Mouse (Mus musculus) liver, adult 2 months (tissue): ENCODE measurements at regions not wholly inside any gene's neighbourhood (a gene's known extent, or its start where the extent isn't known, plus 50 kb on each side); places are given as distances from the start of the nearest gene placed in this dataset.

Source experiments
- DNase-seq: peaks from one replicate; pipeline ENCODE4 v3.0.0-alpha.2; 2011; ENCODE audit warnings: low read depth, low spot score; ENCODE audit errors: extremely low read depth
- H3K27ac ChIP-seq: fragments of 200-500 bp; replicated peaks from 2 replicates; pipeline ENCODE4 v1.5.1; 2012; ENCODE audit warnings: low read depth, mild to moderate bottlenecking, control low read depth, inconsistent platforms, low read length; ENCODE audit not compliant: insufficient read depth
- H3K27me3 ChIP-seq: fragments of 200-500 bp; 2 replicates; pipeline ENCODE4 v1.6.1; 2012; ENCODE audit warnings: mild to moderate bottlenecking, moderate library complexity, low read length, inconsistent platforms; ENCODE audit not compliant: control insufficient read depth, insufficient read depth
- H3K36me3 ChIP-seq: fragments of 200-500 bp; 2 replicates; pipeline ENCODE4 v1.6.1; 2012; ENCODE audit warnings: low read length, inconsistent platforms; ENCODE audit not compliant: control insufficient read depth, insufficient read depth
- H3K4me1 ChIP-seq: fragments of 200-500 bp; 2 replicates; pipeline ENCODE4 v1.6.1; 2011; ENCODE audit warnings: low read length; ENCODE audit not compliant: control insufficient read depth, insufficient read depth
- H3K4me3 ChIP-seq: fragments of 200-500 bp; 2 replicates; pipeline ENCODE4 v1.5.1; 2011; ENCODE audit warnings: low read depth, mild to moderate bottlenecking, control low read depth, low read length, moderate library complexity; ENCODE audit not compliant: insufficient read depth
- H3K79me2 ChIP-seq: fragments of 200-500 bp; 2 replicates; pipeline ENCODE4 v1.6.1; 2012; ENCODE audit warnings: inconsistent platforms, mild to moderate bottlenecking, low read length, moderate library complexity; ENCODE audit not compliant: control insufficient read depth, insufficient read depth
- H3K9ac ChIP-seq: fragments of 200-500 bp; 2 replicates; pipeline ENCODE4 v1.6.1; 2012; ENCODE audit warnings: low read depth, mild to moderate bottlenecking, control low read depth, inconsistent platforms, low read length
- CTCF ChIP-seq: fragments of 200-500 bp; IDR thresholded peaks from 2 replicates; pipeline ENCODE4 v1.5.1; 2011; ENCODE audit warnings: low read depth, low read length, control low read depth
- POLR2A ChIP-seq: fragments of 200-500 bp; IDR thresholded peaks from 2 replicates; pipeline ENCODE4 v1.6.1; 2011; ENCODE audit warnings: low read length, control low read depth; ENCODE audit not compliant: insufficient read depth; ENCODE audit errors: extremely low read depth
- WGBS: fragments of 180-500 bp; shearing (Covaris S2); methylation state at CpG from one replicate; pipeline ENCODE4 v1.1.7; 2018; 5-methylcytosine and 5-hydroxymethylcytosine counted together

DNA sequence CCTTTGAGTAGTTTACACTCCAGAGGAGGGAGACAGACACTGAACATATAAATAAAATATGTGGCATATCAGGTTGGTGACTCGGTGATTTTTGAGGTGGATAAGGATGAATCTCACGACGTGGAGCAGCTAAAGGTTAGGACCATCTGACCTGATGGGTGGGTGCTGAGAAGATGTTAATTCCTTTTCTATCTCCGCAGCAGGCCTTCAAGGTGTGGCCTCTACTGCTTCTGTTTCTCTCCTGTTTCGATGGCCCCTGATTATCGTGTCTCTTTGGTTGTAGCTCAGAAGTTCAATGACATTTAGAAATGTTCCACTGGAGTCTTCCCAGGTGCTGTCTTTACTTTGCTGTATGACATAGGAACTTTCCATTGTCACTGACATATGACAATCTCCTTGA lies 91.3 kb upstream of the Zeb2 start:
- Histone ChIP-seq H3K27ac (no peak overlapping the region), H3K27me3 (no peaks in the 10 kb centered on the region), H3K79me2 (no peaks in the 10 kb centered on the region), H3K36me3 (no peaks in the 10 kb centered on the region), H3K4me1 (no peaks in the 10 kb centered on the region), H3K4me3 (no peak overlapping the region), H3K9ac (no peak overlapping the region)
- 90% methylated on average over 6 of the region's 6 CpGs for WGBS
- DNase-seq = no peak
- TF ChIP-seq CTCF (no peak), POLR2A (no peak)

DNA sequence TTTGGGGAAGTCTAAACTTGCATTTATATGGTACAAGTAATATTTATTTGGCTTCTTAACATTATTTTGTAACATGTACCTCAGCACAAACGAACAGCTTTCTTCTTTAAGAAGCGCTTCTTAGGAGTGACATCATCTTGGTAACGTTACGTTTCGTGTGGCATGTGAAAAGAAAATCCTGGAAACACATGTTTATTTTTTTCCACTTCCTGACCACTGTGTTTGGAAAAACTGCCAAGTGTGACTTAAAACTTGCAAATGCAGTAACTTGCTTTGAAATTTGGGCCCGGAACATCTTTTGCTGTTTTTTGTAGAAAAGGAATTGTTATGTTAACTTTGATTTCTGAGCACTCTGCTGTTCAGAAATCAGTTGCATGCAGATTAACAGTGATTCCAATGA lies 88.6 kb upstream of the Zeb2 start:
- WGBS = 64% methylated on average over 6 of the region's 6 CpGs

DNA sequence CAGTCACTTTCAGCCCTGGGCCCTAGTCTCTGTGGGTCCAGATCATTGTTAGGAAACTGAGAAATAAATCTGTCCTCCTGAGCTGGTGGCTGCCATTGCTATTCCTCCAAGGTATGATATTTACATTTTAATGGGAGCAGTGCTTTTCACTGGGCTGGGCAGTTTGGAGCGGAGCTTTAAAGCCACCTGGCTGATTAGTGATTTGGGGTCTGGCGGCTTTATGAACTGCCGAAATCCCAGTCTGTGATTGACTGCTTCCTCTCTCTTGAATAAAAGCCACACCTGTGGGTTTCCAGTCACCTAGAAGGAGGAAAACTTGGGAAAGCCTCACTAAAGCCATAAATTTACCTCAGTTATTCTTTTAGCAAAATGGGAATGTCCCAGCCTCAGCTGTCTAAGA lies 88.0 kb upstream of the Zeb2 start:
- DNase-seq = no peak
- no peak overlapping the region for H3K27ac ChIP-seq
- H3K36me3 ChIP-seq = no peaks in the 10 kb centered on the region
- H3K4me3 ChIP-seq = no peak overlapping the region
- no peaks in the 10 kb centered on the region for H3K27me3 ChIP-seq
- H3K79me2 ChIP-seq = no peaks in the 10 kb centered on the region
- no peak for TF ChIP-seq POLR2A
- no peaks in the 10 kb centered on the region for H3K4me1 ChIP-seq
- no peak overlapping the region for H3K9ac ChIP-seq
- 95% methylated on average over 3 of the region's 3 CpGs for WGBS

More for the DNA sequence above, 88.6 kb upstream of the Zeb2 start:
- no peak overlapping the region for H3K27ac ChIP-seq
- no peaks in the 10 kb centered on the region for H3K79me2 ChIP-seq
- no peak for TF ChIP-seq POLR2A
- no peak for TF ChIP-seq CTCF
- H3K27me3 ChIP-seq = no peaks in the 10 kb centered on the region
- DNase-seq = no peak
- no peaks in the 10 kb centered on the region for H3K36me3 ChIP-seq
- H3K4me1 ChIP-seq = no peaks in the 10 kb centered on the region
- H3K9ac ChIP-seq = no peak overlapping the region
- H3K4me3 ChIP-seq = no peak overlapping the region

DNA sequence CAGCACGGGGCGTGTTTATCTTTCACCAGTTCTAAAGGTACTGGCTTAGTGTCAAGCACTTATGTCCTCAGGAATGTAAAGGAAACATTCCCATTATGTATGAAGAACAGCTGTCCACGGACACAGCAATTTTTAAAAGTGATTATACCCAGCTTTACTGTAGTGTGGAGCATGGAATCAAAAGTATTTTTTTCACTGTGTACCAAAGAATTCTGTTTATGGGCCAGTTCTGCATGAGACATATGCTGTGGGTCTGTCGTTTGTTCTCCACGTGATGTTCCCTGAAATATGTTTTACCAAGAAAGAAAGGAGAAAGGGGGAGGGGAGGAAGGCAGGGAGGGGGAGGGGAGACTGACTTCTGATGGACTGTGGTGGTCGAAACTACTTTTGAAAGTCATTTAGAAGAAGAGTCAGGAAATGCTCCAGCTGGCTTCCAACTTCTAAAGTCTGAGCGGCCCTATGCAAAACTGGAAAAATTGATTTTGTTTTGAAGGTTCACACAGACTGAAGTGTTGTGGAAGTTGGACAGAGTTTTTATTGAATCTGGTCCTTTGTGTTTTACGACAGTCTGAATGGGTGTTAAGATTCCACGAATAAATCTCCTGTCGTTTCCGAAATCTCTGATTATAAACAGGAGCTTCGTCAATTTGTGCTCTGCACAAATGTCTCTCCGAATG lies 80.9 kb upstream of the Zeb2 start:
- no peak for DNase-seq
- H3K36me3 ChIP-seq = no peaks in the 10 kb centered on the region
- H3K79me2 ChIP-seq = no peaks in the 10 kb centered on the region
- H3K27ac ChIP-seq = no peak overlapping the region
- TF ChIP-seq CTCF (no peak), POLR2A (no peak)
- no peaks in the 10 kb centered on the region; the same call in 1 of the 2 replicates for H3K4me1 ChIP-seq
- no peak overlapping the region for H3K9ac ChIP-seq
- 79% methylated on average over 13 of the region's 13 CpGs for WGBS
- H3K27me3 ChIP-seq = no peaks in the 10 kb centered on the region
- H3K4me3 ChIP-seq = no peak overlapping the region

DNA sequence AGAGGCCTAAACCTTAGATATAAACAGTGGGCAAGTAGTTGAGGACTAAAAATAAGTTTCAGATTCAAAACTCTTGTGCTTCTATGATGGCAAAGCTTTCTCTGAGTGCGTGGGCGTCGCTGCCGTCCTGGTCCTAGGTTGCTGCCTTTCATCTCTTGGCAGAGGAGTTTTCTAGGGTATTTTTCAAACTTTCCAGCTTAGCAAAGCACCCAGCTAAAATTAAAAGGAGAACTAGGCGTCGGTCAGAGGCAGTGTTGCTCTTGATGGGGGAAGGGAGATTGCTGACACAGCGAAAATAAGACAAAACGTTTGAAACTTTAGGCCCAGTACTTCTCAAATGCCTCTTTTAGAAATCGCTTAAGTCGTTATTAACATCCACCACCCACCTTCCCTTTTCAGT lies 80.1 kb upstream of the Zeb2 start:
- DNase-seq = peak; percentile 49
- Histone ChIP-seq H3K4me1 (no peaks in the 10 kb centered on the region; the same call in 1 of the 2 replicates), H3K36me3 (no peaks in the 10 kb centered on the region), H3K27ac (0 out of 2 replicates have a peak overlapping the region, but pooled peaks have one; percentile 29), H3K27me3 (no peaks in the 10 kb centered on the region), H3K79me2 (no peaks in the 10 kb centered on the region), H3K9ac (no peak overlapping the region), H3K4me3 (no peak overlapping the region)
- 78% methylated on average over 10 of the region's 10 CpGs for whole genome bisulfite sequencing
- TF ChIP-seq CTCF (no peak), POLR2A (no peak)

DNA sequence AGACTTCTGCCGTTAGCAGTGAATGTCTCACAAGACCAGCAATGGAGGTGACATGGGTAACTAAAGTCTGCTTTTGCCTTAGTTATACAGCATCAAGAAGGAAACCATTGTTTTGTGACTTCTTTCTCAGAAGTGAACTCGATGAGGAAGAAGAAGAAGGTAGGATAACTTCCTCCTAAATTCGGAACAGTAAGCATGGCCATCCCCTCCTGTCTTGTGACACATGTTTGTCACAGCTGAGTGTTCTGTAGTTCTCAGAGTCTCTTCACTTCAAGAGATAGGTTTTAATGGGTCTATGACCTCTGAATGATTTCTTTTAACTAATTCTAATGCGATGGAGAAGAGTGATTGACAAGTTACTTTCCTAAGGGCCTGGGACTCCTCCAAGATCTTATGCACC lies 79.3 kb upstream of the Zeb2 start:
- H3K27me3 ChIP-seq = no peaks in the 10 kb centered on the region
- no peaks in the 10 kb centered on the region for H3K79me2 ChIP-seq
- peak overlapping the region; percentile 61 for H3K27ac ChIP-seq
- 84% methylated on average over 4 of the region's 4 CpGs for WGBS
- peak; percentile 50 for DNase-seq
- H3K4me3 ChIP-seq = no peak overlapping the region
- H3K36me3 ChIP-seq = no peaks in the 10 kb centered on the region
- no peaks in the 10 kb centered on the region; the same call in 1 of the 2 replicates for H3K4me1 ChIP-seq
- TF ChIP-seq CTCF = no peak
- no peak for TF ChIP-seq POLR2A
- no peak overlapping the region for H3K9ac ChIP-seq
